Mouse (Mus musculus): ENCODE measurements at regions not wholly inside any gene's neighbourhood (a gene's known extent, or its start where the extent isn't known, plus 50 kb on each side); places are given as distances from the start of the nearest gene placed in this dataset.

DNA sequence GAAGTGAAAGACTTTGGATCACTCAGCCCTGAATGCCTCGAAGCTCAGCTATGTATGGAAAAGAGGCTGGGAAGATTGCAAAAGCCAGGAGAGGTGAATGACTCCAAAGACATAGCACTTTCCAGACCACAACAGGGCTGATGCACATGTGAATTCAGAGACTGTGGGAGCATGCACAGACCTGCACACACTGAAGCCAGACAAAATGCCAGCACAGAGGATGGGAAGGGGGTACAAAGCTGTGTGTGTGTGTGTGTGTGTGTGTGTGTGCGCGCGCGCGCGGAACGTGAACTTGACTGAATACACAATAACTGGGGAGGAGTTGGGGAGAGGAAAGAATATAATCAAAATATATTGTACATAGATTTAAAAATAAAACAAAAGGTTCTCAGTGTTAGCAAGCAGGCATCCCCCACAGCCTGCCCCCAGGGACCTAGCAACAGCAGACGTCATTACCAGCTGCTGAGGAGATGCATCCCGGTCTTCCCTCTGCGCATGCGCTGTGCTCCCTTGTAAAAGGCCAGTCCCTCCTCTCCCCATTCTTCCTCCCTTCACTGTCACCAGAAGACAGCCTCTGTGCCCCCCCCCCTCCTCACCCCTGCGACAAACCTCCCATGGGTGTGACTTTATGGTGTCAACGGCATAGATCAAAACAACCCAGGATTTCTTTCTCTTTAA lies 89.5 kb upstream of the Mrps22 start:
- DNase-seq (ENCODE audit: low spot score), result no peak

DNA sequence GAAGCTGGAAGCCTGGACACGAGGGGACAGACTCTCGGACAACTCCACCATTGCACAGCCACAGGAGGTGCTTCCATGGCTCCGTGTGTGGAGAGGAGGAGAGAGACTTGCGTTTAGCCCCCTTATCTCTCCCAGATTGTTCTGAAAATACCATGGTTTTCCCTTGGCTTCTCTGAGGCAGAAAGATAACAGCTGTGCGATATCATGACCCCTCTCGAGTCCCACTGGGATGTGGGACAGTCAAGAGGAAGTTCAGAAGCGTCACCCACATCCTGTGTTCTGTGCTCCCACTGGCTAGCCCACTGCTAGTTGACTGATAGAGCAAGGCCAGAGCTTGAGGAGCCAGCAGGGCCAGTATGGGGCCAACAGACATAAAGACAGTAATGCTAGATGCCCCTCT lies 84.1 kb upstream of the Mrps22 start:
- no peak for DNase-seq (ENCODE audit: low spot score)

DNA sequence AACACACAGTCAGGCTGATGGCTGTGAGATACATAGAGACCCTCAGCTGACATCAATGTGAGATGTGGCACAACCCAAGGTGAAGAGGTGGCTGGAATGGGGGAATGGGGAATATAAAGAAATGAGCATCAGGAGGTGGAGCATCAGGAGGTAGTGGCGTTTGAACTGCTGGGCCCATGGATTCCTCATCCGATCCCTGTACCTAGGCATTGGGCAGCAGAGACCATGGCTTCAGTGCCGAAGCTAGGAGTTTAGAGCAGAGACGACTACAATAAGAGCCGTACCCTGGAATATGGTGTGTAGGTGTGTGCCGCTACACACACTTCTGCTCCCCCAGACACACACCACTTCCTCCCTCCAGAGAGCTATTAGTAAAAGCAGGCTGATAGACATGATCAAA lies 82.9 kb upstream of the Mrps22 start:
- no peak for DNase-seq (ENCODE audit: low spot score)

DNA sequence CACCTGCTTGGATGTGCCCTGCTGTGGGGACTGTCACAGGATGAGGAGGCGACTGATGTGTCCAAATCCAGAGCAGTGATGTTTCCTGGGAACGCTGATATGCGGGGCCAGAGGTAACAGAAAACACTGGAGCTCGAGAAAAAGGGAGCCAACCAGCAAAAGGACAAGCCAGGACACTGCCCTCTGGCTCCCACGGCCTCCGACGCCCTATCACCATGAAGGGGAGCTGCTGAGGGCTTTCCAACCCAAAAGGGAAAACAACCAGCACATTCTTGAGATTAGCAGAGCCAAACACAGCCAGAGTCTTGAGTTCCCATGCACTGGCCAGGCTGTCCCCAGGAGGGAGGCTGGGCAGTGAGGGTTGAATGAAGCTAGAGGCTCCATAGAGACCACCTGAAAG lies 74.2 kb upstream of the Mrps22 start:
- no peak for DNase-seq (ENCODE audit: low spot score)

DNA sequence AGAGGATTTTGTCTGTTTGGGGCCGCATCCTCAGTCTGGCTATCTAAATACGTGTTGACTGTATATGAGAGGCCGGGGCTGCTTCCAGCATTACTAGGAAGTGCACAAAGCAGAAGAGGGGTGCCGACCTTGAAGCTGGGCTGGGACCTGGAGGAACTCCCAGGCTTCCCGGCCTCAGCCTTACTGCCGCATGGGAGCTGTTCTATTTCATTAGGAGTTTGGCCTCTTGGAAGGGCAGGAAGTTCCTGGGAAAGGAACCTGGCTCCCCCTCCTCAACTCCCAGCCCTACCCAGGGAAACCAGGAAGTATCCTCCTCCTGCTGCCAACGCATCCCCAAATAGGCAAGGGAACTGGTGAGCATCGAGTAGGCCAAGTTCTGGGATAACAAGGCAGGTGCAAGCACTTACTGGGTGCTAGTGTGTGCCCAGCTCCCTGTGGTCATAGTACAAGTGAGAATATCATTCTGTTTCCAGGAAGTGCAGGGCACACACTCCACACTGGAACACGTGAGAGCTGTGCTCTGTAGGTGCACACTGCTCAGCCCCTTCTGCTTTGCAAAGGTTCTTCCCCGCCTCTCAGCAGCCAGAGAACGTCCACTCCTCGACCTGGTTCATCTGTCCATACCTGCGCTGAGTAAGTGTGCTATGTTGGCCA lies 72.1 kb upstream of the Mrps22 start:
- DNase-seq (ENCODE audit: low spot score), result no peak

DNA sequence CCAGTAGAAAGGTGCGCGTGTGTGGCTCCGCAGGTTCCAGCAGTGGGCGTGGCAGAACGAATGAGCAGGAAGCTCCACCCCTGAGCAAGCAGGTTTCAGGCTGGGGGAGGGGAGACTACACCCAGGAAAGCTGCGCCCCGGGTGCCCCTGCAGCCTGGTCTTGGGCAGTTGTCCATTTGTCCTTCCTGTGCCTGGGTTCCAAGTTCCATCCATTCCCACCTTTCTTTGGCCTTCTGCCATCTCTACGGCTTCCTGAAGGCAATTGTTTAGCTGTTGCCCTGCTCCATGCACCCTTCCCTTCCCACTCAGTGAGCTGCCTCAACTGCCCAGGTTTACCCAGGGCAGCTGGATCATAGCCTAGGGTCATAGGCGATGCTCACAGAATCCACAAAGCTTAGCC lies 70.9 kb upstream of the Mrps22 start:
- DNase-seq (ENCODE audit: low spot score), result no peak

DNA sequence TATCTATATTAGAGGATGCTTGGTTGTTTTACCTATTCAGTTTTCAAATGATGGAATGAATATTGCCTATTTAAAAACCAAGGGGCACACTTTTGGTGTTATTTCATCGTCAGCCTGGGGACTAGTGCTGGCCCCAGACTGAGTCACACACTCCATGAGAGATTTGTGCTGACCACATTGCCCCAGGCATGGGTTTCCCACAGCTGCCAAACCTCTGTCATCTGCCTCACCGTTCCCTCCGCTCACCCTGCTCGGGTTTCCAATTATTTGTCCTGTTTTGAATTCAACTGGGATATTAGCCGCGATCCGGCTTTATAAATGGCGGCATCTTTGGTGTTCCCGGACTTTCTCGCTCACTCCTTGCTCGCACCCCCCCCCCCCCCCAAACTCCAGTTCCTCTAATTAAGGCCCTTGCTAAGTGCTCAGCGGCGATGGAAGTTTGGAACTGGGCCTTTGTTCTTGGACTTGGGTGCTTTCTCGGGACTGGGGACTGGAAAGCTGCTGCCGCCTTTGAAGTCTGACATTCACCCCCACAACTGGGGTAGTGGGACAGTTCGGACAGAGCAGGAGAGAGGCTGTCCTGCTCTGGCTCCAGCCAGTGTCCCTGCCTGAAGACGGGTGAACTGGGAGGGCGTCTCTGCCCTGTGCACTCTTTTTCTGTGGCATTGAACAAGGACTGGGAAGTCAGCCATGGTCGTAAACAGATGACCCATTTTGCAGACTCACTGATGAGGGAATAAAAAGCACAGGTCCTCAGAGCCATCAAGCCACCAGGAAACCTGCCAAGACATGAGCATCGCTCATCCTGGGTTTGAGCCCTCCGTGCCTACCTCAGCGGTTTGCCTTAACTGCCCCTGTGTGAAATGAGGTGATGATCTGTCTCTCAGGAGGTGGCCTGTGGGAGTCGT lies 67.2 kb upstream of the Mrps22 start:
- no peak for DNase-seq (ENCODE audit: low spot score)

DNA sequence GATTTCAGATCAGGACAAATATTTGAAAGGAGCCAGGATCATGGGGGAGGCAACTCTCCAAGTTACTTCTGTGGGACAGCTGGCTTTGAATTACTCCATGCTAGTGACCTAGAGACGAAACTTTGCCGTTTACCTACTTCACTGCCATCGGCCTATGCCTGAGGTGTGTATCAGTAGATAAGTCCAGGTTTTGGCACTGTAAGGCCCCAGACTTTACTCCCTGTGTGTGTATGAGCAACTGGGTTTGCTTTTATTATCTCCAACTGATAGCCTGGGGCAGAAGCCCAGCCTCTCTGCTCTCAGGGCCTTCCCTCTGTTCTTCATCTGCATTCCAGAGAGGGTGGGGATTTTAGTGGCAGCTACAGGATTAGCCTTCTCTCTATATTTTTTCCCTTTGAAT lies 65.6 kb upstream of the Mrps22 start:
- no peak for DNase-seq (ENCODE audit: low spot score)

DNA sequence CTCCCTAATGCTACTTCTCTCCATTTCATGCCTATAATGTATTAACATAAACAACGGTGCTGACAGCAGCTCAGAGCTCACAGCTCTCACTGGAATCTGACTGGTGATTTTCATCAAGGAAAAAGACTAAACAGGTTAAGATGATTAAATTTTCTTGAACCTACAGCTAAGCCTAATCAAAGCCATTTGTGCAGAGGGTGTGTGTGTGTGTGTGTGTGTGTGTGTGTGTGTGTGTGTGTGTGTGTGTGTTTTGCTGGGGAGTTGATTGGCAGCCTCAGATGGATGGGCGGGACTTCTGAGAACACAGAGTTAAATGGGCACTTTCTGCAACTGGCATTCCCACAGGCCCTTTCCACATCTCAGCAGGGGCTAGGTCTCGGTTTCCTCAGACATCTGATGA lies 61.6 kb upstream of the Mrps22 start:
- DNase-seq (ENCODE audit: low spot score), result no peak

- no peak for DNase-seq (ENCODE audit: low spot score)
Measured at GRCm38 (mm10) chr9:98651681-98652080, 50.2 kb upstream of the Mrps22 start.

Measured in retina, embryonic 14.5 days (tissue).